Mouse (Mus musculus): ENCODE results near the gene Stx7.
"Not testable (repeated sequence)": the region's sequence is repeated elsewhere in the genome, so short reads cannot be mapped to it uniquely, and the experiment has no call there.

The Stx7 gene

DNA sequence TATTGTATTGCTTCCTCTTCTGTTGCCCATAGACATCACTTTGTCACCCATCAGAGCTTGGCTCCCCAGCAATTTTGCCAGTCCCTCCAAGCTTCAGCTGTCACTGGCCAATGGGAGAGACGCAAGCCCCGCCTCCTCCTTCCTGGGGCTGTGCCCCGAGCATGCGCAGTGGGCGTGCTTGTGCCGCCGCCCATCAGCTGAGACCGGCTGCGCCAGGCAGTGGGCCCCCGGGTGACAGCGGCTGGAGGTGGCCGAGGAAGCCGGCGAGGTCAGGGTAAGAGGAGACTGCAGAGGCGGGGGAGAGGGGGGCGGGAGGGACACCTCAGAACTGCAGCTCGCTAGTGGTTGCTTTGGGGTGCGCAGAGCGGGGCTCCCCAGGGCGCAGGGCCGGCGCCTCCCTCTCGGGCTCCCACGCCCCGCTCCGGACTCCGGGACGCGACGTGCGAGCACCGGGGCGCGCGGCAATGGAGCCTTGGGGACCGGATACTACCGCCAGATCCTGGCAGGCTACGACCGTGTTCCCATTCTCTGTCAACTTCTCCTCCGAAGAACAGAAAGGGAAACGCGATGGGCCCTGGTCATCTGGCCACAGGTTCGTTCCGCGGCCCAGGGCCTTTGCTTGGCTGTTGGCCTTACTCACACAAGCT lies at the start of gene Stx7:
Gene Stx7, plus strand, starts transcription at position 168 of the 647 bp plus-strand sequence.
- peak; percentile 96 to 97 for DNase-seq (ENCODE audit: inconsistent age in 2 of 2, low spot score in 1 of 2)

DNA sequence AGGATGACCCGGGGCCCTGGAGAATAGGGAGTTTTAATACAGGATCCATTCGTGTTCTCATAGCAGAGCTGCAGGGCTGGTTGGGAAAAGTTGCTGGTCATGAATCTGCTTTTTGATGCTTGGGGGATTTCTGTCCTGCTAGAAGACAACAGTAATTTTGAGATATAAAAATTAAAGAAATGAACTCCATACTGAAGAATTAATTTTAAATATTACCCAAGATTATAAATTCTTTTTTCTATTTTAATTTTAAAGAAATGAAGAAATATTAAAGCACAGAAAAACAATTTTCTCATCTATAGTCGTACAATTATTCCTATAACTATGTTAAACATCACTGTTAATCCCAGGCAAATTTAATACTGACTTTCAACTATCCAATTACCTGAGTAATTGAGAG lies 47.3 kb upstream of the Stx7 start, which contains the start of gene Taar8c:
Gene Taar8c, minus strand, starts transcription at position 101 of the 400 bp plus-strand sequence.
- DNase-seq (ENCODE audit: inconsistent age in 2 of 2, low spot score in 1 of 2) = not testable (repeated sequence)

DNA sequence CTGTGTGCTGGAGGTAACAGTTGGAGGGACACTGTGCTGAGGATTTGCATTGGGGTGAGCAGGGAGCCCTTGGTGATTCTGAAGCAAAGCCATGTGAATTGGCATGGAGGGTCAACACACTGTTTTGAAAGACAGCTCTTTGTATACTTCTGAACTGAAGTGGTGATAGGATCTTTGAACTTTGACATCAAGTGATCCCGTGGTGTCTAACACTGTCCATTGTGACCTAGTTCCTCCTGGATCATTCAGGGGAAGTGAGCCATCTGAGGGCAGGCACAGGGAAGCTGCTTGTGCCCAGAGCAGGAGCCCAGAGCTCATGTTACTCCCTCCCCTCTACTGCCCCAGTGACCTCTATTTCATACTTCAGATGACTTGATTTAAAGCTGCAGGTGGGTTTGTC lies 45.8 kb upstream of the Stx7 start:
- not testable (repeated sequence) for DNase-seq (ENCODE audit: inconsistent age in 2 of 2, low spot score in 1 of 2)

DNA sequence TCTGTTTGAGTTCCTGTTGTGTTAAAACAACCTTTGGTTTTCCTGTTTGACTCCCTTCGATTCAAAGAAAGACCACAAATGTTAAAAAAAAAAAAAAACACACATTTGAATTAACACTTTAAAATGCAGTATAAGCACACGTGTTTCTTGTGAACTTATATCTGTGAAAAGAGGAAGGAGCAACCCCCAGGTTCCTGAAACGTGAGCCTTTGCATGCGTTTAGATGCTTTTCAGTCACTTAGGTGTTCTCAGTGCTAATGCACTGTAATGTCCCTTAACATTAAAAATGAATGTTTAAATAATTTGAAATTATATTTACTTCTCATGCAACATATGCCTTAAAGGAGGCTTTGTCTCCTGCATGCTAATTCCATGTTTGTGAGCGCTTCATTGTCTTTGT lies 41.4 kb upstream of the Stx7 start:
- no peak for DNase-seq (ENCODE audit: inconsistent age in 2 of 2, low spot score in 1 of 2)

DNA sequence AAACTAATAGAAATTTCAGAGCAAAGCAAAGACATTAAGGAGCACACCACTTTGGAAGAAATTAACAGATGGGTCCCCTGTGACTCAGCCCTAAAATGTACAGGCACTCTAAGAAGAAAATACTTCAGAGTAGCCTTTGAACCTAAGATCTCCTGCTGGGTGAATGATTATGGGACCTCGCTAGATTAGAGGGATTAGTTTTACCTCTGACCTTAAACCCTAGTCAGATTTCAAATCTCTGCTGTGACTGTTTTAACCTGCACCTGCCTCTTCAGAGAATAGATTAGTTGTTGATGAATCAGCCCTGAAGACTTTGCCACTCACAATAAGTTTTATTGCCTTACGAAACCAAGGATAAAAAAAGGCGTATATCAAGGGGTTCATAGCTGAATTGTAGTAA lies 40.9 kb upstream of the Stx7 start:
- DNase-seq (ENCODE audit: inconsistent age in 2 of 2, low spot score in 1 of 2) = no peak

DNA sequence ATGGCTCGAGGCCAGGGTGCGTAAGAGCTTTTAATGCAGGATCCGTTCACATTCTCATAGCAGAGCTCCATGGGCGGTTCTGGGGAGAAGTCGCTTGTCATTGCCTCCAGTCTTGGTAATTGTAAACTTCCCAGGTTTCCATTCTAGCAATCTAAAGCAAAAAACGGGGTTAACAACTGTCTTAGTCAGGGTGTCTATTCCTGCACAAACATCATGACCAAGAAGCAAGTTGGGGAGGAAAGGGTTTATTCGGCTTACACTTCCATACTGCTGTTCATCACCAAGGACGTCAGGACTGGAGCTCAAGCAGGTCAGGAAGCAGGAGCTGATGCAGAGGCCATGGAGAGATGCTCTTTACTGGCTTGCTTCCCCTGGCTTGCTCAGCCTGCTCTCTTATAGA lies 39.7 kb upstream of the Stx7 start, which contains the start of gene Taar9:
Gene Taar9, minus strand, starts transcription at position 101 of the 400 bp plus-strand sequence.
- not testable (repeated sequence) for DNase-seq (ENCODE audit: inconsistent age in 2 of 2, low spot score in 1 of 2)

DNA sequence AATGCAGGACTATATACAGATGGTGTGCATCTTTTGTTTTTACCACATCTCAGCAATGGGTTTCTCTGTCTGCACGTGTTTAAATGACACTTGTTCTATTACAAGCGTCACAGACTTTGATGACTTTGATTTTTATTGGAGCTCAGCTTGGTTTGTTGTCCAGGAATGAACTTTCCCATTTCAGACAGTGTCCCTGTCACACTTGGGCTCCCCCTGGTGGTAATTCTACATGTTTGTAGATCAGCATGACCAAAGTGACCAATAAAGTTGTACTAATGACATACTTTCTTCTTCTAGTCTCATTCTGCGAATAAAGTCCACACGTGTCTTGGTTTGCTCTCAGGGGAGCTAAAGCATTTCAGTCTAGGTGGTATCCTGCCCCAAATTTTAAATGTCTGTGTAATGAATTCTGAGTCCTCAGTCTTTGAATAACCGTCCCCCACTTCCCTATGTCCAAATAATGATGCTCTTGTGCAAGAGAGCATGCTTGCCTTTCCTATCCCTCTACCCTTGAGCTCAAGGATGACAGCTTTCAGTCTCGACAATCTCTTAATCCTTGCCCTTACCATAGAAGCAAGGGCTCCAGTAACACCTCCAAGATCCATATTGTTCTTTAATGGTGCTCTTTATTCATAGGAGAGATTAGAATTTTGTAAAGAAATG lies 37.9 kb upstream of the Stx7 start:
- peak; percentile 14 to 78 for DNase-seq (ENCODE audit: inconsistent age in 2 of 2, low spot score in 1 of 2)

DNA sequence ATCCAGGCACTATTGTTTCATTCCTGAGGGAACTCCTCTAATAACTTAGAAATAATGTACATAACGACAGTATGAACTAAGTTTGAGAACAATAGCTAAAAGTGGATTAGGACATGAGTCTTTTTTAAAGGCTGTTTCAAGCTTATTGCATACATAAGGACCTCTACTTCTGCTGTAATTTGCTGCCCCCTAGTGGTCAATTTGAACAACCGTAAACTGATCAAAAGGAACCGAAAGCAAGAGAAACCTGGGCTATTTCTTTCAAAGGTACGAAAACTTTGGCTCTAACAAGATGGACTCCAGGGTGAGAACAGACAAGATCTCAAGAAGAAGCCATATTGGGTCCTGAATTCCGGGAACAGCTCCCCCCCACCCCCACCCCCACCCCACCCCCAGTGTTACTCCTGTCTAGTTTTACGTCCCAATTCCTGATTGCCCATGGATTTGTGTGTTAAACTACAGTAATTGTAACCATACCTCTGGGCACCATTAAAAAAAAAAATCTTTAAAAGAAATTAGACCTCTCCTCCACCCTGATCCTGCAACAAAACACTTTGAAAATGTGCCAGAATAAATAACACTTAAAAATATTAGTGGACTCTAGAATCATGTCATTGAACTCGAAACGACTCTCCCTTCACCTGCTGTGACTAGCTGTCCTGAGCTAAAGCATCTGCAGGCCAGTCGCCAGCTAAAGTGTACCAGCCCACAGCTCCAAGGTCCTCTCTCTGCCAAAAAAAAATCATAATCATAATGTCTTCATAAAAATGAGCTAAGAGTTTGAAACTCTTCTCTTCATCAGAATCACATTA lies 17.4 kb upstream of the Stx7 start:
- DNase-seq (ENCODE audit: inconsistent age in 2 of 2, low spot score in 1 of 2) = peak; percentile 52 to 90

DNA sequence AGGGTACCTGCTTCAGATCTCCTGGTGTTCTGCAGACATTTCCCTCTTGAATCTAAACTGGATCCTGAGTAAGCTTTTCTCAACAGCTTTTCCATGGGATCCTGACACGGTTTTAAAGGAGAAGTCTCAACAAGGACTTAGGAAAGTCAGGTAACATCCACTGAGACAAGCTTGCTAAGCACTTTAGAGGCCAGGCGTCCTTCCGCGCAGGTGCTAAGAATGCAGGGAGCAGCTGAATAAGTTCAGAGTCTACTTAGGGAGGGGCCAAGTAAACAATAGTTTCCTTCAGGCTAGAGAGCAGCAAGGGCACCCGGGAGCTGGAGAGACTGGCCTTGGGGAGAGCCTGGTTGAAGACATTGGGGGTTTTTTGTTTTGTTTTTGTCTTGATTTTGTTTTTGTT lies 16.8 kb upstream of the Stx7 start:
- DNase-seq (ENCODE audit: inconsistent age in 2 of 2, low spot score in 1 of 2) = peak in 1 of 2 experiments; percentile 51

DNA sequence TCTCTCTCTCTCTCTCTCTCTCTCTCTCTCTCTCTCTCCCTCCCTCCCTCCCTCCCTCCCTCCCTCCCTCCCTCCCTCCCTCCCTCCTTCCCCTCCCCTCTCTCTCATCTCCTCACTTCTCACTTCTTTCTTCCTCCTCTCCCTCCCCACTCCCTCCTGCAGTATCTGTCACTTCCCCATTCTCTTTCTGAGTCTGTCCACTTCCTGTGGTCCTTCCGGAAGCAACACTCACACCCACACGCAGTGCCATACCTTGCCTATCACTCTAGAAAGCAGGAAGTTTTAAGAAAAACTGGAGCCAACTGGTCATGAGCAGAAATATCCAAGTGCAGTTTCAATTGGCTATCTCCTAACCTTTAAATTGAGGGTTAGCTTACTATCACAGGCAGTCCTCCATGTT lies 16.0 kb upstream of the Stx7 start:
- no peak for DNase-seq (ENCODE audit: inconsistent age in 2 of 2, low spot score in 1 of 2)

DNA sequence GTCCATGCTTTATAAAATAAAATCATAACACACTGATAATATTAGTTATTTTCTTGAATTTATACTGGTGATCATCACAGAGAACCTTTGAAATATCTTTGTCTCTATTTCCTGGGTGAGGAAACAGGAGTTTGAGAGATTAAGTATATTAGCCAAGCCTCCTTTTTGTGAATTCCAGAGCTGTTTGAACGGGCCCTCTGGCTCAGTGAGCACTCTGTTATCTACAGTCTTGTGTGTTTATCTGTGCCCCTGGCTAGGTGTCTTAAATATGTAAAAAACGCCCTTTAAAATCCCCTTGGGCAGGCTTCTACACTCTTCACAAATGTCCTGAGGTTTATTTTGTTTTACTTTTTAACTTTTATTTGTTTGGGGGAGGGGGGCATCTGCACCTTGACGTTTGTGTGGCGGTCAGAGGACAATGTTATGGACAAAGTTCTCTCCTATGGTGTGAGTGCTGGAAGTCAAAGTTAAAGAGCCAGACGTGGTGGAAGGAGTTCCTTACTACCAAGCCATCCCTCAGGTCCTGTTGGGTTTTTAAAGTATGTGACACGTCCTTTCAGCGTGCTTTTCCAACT lies 14.9 kb upstream of the Stx7 start:
- no peak for DNase-seq (ENCODE audit: inconsistent age in 2 of 2, low spot score in 1 of 2)

DNA sequence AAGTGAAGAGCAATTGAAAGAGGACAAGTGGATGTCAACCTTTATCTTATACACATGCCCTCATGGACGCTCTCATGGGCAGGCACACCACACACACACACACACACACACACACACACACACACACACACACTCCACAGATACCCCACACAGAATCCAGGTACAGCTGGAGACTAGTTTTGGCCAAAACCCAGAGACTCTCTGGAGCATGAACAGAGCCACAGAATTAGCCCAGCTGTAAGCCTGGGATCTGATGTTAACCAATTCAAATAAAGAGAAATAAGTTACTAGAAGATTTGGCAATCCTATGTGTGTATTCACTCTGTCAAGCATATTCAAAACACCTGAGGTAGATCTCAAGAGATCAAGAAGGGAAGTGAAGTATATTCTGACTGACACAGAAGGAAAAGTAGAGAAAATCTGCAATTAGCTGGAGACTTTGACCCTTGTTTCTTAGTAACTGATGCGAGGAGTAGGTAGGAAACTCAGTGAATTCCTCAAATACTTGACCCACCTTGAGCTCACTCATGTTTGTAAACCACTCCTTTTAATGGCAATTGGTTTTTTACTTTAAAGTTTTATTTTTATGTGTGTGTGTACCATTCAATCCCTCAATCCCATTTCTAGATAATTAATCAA lies 10.4 kb upstream of the Stx7 start:
- no peak for DNase-seq (ENCODE audit: inconsistent age in 2 of 2, low spot score in 1 of 2)

DNA sequence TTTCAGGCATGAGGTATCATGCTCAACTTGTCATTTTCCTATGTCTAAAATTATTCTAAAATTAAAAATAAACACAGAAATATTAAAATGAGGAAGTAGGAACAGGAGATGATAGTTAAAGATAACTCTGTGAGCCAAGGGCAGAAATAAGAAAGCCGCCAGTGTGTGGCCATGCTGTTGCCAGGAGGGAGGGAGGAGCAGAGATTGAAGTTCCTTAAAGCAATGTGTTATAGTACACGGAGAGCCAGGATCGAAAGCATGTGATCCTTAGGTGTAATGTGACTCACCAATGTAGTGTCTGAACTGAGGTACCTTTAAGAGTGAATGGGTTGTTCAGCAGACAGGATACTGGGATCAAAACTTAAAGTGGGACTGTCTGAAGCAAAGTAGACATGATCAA lies 6.4 kb upstream of the Stx7 start:
- no peak for DNase-seq (ENCODE audit: inconsistent age in 2 of 2, low spot score in 1 of 2)

DNA sequence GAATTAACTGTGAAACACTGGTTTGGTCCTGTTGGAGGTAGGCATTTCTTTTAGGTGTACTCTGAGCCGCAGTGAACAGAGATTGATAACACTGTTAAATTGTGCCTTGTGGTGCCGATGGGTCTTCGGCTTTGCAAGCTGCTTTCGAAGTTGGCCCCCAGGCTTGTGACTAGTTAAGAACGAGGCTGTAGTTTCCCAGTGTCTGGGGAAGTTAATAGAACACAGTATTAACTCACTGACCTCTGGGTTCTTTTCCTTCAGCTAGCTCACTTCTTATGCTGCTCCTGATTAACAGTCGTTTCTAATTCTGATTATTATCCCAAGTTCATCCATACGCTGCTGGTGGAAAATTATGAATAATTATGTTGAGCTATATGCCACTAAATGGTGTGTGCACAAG lies 984 bp downstream of the Stx7 start:
- peak in 1 of 2 experiments; percentile 63 for DNase-seq (ENCODE audit: inconsistent age in 2 of 2, low spot score in 1 of 2)

DNA sequence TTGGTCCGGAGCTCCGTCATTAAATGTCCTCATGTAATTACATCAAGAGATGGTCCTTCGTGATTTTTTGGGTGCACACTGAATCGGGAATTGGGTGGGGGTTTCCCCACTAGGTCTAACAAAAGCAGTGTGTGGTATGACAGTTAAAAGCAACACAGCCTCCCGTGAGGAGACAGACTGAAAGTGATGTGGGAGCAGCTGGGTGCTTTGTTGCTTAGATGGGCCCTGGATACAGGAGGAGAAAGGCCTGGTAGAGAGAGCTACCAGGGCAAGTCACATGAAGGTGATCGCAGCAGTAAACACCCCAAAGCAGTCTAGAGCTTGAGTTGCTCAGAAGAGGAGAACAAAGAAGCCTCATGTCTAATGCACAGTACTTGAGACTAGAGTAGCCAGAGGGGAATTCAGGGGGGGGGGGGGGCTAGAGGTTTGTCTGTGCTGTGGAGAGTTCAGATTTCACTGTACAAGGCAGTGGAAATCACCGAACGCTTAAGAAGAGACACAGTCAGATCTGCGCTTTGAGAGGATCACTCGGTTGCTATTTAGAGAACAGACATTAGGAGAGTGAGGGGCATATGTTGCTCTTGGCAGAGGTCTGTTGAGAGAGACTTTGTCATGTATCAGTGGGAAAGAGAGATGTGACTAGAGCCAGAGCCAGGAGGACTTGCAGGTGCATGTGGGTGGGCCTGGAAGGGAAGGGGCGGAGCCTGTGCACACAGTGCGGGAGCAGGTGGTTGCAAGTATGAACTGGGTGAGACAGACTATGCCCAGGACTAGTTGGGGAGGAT lies 9.6 kb downstream of the Stx7 start:
- no peak for DNase-seq (ENCODE audit: inconsistent age in 2 of 2, low spot score in 1 of 2)

DNA sequence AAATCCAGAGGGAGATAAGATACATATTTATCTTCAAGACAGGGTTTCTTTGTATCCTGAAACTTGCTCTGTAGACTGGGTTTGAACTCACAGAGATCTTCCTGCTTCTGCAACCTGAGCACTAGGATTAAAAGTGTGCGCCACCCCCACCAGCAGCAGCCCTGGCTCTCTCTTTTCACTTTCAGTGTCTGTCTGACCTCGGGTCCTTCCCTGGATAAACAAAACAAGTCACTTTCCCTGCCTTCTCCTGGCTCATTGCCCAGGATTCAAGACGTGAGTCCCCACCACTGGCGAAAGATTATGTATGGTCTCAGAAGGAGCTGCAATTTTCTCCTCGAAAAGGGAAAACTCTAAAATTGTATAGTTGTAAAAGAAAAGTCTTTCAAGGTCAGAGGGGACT lies 10.5 kb downstream of the Stx7 start:
- peak; percentile 27 to 68 for DNase-seq (ENCODE audit: inconsistent age in 2 of 2, low spot score in 1 of 2)

DNA sequence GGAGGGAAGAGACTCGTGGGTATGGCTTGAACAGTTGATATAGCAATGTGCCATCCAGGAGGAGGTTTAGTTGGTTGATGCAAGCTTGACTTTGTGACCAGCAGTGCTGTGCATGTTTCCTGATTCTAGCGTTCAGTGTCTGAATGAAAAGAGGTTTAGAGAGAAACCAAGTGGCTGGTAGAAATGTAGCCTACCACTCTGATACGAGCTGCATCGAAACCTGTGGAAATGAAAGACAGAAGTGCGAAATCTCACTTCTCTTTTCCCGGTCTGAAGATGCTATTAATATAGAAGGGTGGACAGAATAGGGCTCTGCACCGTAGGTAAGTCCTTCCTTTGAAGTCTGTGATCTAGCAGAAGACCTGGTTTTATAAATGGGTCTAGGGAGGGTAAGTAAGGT lies 11.2 kb downstream of the Stx7 start:
- no peak for DNase-seq (ENCODE audit: inconsistent age in 2 of 2, low spot score in 1 of 2)

DNA sequence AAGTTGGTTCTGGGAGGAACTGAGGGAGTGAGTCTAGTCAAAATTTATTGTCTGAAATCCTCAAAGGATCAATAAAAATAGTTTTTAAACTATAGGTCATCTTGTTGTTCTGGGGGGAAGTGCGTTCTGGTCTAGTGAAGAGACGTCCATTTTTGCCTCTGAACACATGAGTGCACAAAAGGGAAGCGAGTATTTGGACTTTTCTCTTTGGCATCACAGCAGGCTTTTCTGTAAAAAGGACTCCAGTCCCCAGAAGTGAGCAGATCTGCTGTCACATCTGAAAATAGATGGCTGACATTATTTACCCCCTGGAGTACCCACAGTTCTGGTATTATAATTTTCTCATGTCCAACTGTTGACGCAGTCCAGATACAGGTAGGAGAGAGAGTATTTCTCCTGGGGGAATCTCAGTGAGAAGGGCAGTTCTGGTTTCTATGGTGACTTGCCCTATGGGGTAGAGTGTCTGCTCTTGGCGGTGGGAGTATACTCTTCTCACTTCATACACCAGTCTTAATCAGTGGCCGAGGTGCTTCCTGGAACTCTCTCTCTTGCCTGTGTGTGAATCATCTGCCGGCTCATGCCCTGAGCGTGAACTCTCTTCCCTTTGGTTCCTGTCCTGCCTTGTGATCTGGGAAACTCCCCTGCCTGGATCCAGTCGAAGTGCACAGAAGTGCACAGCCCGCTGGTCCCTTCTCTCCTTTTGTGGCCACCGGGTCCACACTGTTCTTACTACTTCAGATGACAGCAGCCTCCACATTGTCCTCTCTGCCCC lies 15.2 kb downstream of the Stx7 start:
- DNase-seq (ENCODE audit: inconsistent age in 2 of 2, low spot score in 1 of 2) = peak; percentile 53 to 83

DNA sequence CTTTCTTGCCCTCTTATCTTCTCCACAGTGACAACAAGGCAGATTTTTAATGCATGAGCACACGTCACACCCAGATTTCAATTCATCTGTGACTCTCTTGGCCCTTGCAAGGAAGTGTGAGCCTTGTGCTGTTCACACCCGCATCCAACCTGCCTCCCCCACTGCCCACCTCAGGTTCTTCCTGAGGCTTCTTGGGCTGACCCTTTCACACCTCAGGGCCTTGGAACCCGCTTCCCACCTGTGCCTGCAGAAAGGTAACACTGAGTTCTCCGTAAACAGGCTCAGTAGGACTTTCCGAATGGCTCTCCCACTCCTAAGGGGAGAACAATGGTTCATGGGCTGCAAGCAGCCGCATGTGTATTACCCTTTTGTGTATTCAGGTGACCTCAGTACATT lies 15.8 kb downstream of the Stx7 start:
- DNase-seq (ENCODE audit: inconsistent age in 2 of 2, low spot score in 1 of 2) = no peak

Data from adrenal gland, adult (tissue).